Mouse (Mus musculus) forebrain, embryonic 12.5 days (tissue): ENCODE results near the gene Ilvbl. TPM values are rescaled to one million over a fixed set of nuclear protein-coding genes. Genes with fewer than 3 reads are reported as not detected.

Source experiments
- ATAC-seq: fragments of 200-750 bp; cut with Nextera tagmentation; 2 replicates; pipeline ENCODE4 v1.8.0; 2017; ENCODE audit warnings: moderate TSS enrichment; ENCODE audit not compliant: low FRiP score
- H3K27ac ChIP-seq: fragments of 300-500 bp; sonication (generic); 2 replicates; pipeline ENCODE4 v1.5.1; 2016; ENCODE audit warnings: mild to moderate bottlenecking
- H3K27me3 ChIP-seq: fragments of 300-500 bp; sonication (generic); 2 replicates; pipeline ENCODE4 v1.6.1; 2016; ENCODE audit warnings: mild to moderate bottlenecking
- H3K36me3 ChIP-seq: fragments of 300-500 bp; sonication (generic); replicated peaks from 2 replicates; pipeline ENCODE4 v1.6.1; 2016; ENCODE audit warnings: mild to moderate bottlenecking
- H3K4me1 ChIP-seq: fragments of 300-500 bp; sonication (generic); 2 replicates; pipeline ENCODE4 v1.6.1; 2016
- H3K4me2 ChIP-seq: fragments of 300-500 bp; sonication (generic); 2 replicates; pipeline ENCODE4 v1.6.1; 2016; ENCODE audit warnings: mild to moderate bottlenecking, moderate library complexity
- H3K4me3 ChIP-seq: fragments of 300-500 bp; sonication (generic); replicated peaks from 2 replicates; pipeline ENCODE4 v1.5.1; 2016; ENCODE audit warnings: mild to moderate bottlenecking
- H3K9ac ChIP-seq: fragments of 300-500 bp; sonication (generic); 2 replicates; pipeline ENCODE4 v1.6.1; 2016; ENCODE audit warnings: mild to moderate bottlenecking
- H3K9me3 ChIP-seq: fragments of 300-500 bp; sonication (generic); 2 replicates; pipeline ENCODE4 v1.6.1; 2016
- WGBS: fragments of 180-500 bp; shearing (Covaris S2); methylation state at CpG from one replicate; pipeline ENCODE4 v1.1.7; 2016; 5-methylcytosine and 5-hydroxymethylcytosine counted together
- polyA plus RNA-seq: library from polyadenylated mRNA; unstranded; fragments of >200 nt; fragmentation: Nextera tagmentation; extraction: Ambion mirVana; gene quantifications from 2 replicates; pipeline ENCODE4 v1.2.1, GENCODE M21; 2016

Ilvbl gene
- polyA plus RNA-seq, 1 experiment from 2014 or later: 39.3 TPM

GRCm38 (mm10) chr10:78576435-78577184 lies 2.5 kb downstream of the Ilvbl start:
- 90% methylated on average over 16 of the region's 16 CpGs for WGBS
- Histone ChIP-seq H3K4me3 (no peak overlapping the region), H3K9me3 (no peaks in the 10 kb centered on the region), H3K4me1 (peaks cover 8% of the 10 kb centered on the region), H3K9ac (no peak overlapping the region), H3K27me3 (no peaks in the 10 kb centered on the region), H3K27ac (no peak overlapping the region), H3K4me2 (no peak overlapping the region), H3K36me3 (peaks cover 34% of the 10 kb centered on the region)
- no peak for ATAC-seq

- Histone ChIP-seq H3K4me1 (peaks cover 8% of the 10 kb centered on the region), H3K9me3 (no peaks in the 10 kb centered on the region), H3K36me3 (peaks cover 38% of the 10 kb centered on the region), H3K27ac (no peak overlapping the region), H3K4me2 (no peak overlapping the region), H3K27me3 (no peaks in the 10 kb centered on the region), H3K4me3 (no peak overlapping the region), H3K9ac (no peak overlapping the region)
- WGBS: 68% methylated on average over 3 of the region's 3 CpGs
- no peak for ATAC-seq
Measured at GRCm38 (mm10) chr10:78578204-78578603, 4.1 kb downstream of the Ilvbl start.

DNA sequence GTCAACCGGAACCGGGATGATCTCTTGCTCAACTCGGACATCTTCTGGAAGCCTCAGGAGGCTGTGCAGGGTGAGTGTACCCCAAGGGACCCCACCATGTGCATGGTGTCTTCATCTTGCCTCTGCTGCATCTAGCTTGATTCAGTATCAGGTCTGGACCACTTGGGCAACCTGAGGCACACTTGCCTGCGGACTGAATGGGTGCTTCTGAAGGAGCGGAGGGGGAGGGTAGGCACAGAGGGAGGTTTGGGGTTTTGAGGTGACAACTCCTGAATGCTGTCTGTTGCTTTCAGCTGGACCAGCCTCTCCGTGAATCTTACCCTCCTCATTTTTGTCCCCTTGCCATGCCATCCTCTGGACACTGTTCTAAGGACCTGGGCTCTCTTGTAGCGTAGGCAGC lies 7.0 kb downstream of the Ilvbl start:
- Histone ChIP-seq H3K9me3 (no peaks in the 10 kb centered on the region), H3K9ac (no peak overlapping the region), H3K4me3 (no peak overlapping the region), H3K27ac (no peak overlapping the region), H3K4me2 (no peak overlapping the region), H3K27me3 (no peaks in the 10 kb centered on the region), H3K4me1 (no peaks in the 10 kb centered on the region), H3K36me3 (peaks cover 67% of the 10 kb centered on the region)
- WGBS: 91% methylated on average over 7 of the region's 7 CpGs
- no peak for ATAC-seq

GRCm38 (mm10) chr10:78583347-78583746 lies 9.2 kb downstream of the Ilvbl start:
- 80% methylated on average over 9 of the region's 9 CpGs for WGBS
- H3K9me3 ChIP-seq: no peaks in the 10 kb centered on the region

DNA sequence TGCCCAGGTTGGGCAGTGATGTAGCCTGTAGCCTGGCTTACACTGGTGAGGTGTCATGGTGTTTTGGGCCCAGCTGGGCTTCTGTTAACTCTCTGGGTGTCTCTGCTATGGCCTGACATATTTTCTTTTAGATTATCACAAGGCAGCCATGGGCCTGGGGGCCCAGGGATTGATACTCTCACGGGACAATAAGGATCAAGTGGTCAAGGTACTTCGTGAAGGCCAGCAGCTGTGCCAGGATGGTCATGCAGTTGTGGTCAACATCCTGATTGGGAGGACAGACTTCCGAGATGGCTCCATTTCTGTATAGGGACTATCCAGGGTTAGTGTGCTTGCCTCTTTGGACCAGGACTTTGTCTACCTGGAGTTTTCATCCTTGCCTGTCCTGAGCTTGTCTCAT lies 9.8 kb downstream of the Ilvbl start:
- no peak overlapping the region for H3K4me2 ChIP-seq
- H3K27ac ChIP-seq: no peak overlapping the region
- 88% methylated on average over 3 of the region's 3 CpGs for WGBS
- no peaks in the 10 kb centered on the region for H3K9me3 ChIP-seq
- no peak overlapping the region for H3K4me3 ChIP-seq
- H3K27me3 ChIP-seq: no peaks in the 10 kb centered on the region
- peaks cover 72% of the 10 kb centered on the region for H3K36me3 ChIP-seq
- ATAC-seq: no peak
- H3K9ac ChIP-seq: no peak overlapping the region
- no peaks in the 10 kb centered on the region for H3K4me1 ChIP-seq

More at GRCm38 (mm10) chr10:78583347-78583746, 9.2 kb downstream of the Ilvbl start:
- peaks cover 72% of the 10 kb centered on the region for H3K36me3 ChIP-seq
- no peaks in the 10 kb centered on the region for H3K27me3 ChIP-seq
- no peak overlapping the region for H3K9ac ChIP-seq
- no peaks in the 10 kb centered on the region for H3K4me1 ChIP-seq
- H3K4me2 ChIP-seq: no peak overlapping the region
- ATAC-seq: no peak
- no peak overlapping the region for H3K27ac ChIP-seq
- no peak overlapping the region for H3K4me3 ChIP-seq

GRCm38 (mm10) chr10:78584996-78585395 lies 10.8 kb downstream of the Ilvbl start:
- no peak overlapping the region for H3K4me2 ChIP-seq
- no peaks in the 10 kb centered on the region for H3K27me3 ChIP-seq
- no peaks in the 10 kb centered on the region for H3K4me1 ChIP-seq
- WGBS: 83% methylated on average over 1 of the region's 1 CpGs
- H3K27ac ChIP-seq: no peak overlapping the region
- no peaks in the 10 kb centered on the region for H3K9me3 ChIP-seq
- no peak for ATAC-seq
- peaks cover 72% of the 10 kb centered on the region for H3K36me3 ChIP-seq
- H3K4me3 ChIP-seq: no peak overlapping the region
- no peak overlapping the region for H3K9ac ChIP-seq

- Histone ChIP-seq H3K4me3 (no peak overlapping the region), H3K27me3 (no peaks in the 10 kb centered on the region), H3K4me2 (no peak overlapping the region), H3K27ac (no peak overlapping the region), H3K36me3 (peaks cover 69% of the 10 kb centered on the region), H3K4me1 (peaks cover 4% of the 10 kb centered on the region), H3K9me3 (no peaks in the 10 kb centered on the region), H3K9ac (no peak overlapping the region)
- 88% methylated on average over 22 of the region's 22 CpGs for WGBS
- ATAC-seq: no peak
Measured at GRCm38 (mm10) chr10:78585606-78586005, 11.5 kb downstream of the Ilvbl start.

- H3K27ac ChIP-seq: no peak overlapping the region
- H3K4me2 ChIP-seq: no peak overlapping the region
- WGBS: 95% methylated on average over 13 of the region's 13 CpGs
- H3K36me3 ChIP-seq: peaks cover 65% of the 10 kb centered on the region
- peaks cover 8% of the 10 kb centered on the region for H3K4me1 ChIP-seq
- 0 out of 2 replicates have a peak, but pooled peaks cover 2% of the 10 kb centered on the region for H3K27me3 ChIP-seq
- ATAC-seq: no peak
- no peak overlapping the region for H3K9ac ChIP-seq
- H3K9me3 ChIP-seq: no peaks in the 10 kb centered on the region
- H3K4me3 ChIP-seq: no peak overlapping the region
Measured at GRCm38 (mm10) chr10:78586026-78586425, 11.9 kb downstream of the Ilvbl start.

DNA sequence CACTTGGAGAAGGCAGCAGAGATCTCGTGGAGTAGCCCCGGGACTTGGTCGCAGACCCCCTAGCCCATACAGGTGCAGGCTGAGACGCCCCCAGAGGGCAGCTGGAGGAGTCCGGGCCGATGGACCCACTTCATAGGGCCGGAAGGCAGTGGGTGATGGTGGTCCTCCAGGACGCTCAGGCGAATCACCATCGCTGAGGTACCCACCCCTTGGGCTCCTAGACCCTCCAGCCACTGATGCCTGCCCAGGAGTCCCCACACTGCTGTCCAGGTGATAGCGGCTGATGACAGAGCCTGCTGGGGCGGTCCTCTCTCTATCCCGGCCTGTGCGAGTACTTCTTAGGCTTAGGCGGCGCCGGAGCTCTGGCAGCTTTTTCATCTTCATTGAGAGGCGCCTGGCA lies 15.1 kb downstream of the Ilvbl start:
- H3K4me1 ChIP-seq: peaks cover 16% of the 10 kb centered on the region
- H3K27ac ChIP-seq: no peak overlapping the region
- no peak overlapping the region for H3K4me2 ChIP-seq
- no peak overlapping the region for H3K4me3 ChIP-seq
- H3K9ac ChIP-seq: no peak overlapping the region
- 0 out of 2 replicates have a peak, but pooled peaks cover 4% of the 10 kb centered on the region for H3K27me3 ChIP-seq
- no peak for ATAC-seq
- WGBS: 95% methylated on average over 18 of the region's 18 CpGs
- H3K9me3 ChIP-seq: no peaks in the 10 kb centered on the region
- H3K36me3 ChIP-seq: peaks cover 47% of the 10 kb centered on the region

GRCm38 (mm10) chr10:78589901-78590300 lies 15.8 kb downstream of the Ilvbl start:
- no peak overlapping the region for H3K27ac ChIP-seq
- no peak overlapping the region for H3K4me3 ChIP-seq
- no peak overlapping the region for H3K9ac ChIP-seq
- H3K27me3 ChIP-seq: 0 out of 2 replicates have a peak, but pooled peaks cover 4% of the 10 kb centered on the region
- H3K36me3 ChIP-seq: peaks cover 41% of the 10 kb centered on the region
- 90% methylated on average over 8 of the region's 8 CpGs for WGBS
- peaks cover 16% of the 10 kb centered on the region for H3K4me1 ChIP-seq
- ATAC-seq: no peak
- H3K4me2 ChIP-seq: no peak overlapping the region
- H3K9me3 ChIP-seq: no peaks in the 10 kb centered on the region

DNA sequence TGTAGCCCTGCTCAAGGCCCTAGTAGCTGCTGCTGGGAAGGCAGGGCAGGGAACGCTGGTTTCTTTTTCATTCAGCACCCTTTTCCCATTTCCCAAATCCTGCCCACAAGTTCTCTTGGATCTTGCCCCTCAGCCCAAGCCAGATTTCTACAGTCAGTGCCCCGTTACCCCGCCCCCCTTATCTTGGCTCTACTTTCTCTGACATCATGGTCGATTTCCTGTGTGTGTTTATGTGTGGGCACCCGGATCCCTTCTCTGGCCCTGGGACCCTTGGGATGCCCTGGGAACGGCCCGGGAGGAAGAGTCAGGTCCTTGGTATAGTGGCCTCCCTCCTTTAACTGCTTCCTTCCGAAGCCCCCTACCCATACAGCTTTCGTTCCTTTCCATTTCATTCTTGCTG lies 16.6 kb downstream of the Ilvbl start:
- Histone ChIP-seq H3K27me3 (0 out of 2 replicates have a peak, but pooled peaks cover 4% of the 10 kb centered on the region), H3K4me1 (peaks cover 16% of the 10 kb centered on the region), H3K9ac (peak overlapping the region; percentile 68; the same call in 1 of the 2 replicates), H3K9me3 (no peaks in the 10 kb centered on the region), H3K27ac (no peak overlapping the region), H3K4me3 (peak overlapping the region; percentile 59), H3K36me3 (peaks cover 32% of the 10 kb centered on the region), H3K4me2 (peak overlapping the region; percentile 78)
- 54% methylated on average over 9 of the region's 9 CpGs for WGBS
- ATAC-seq: 0 out of 2 replicates have a peak, but pooled peaks have one; percentile 6

DNA sequence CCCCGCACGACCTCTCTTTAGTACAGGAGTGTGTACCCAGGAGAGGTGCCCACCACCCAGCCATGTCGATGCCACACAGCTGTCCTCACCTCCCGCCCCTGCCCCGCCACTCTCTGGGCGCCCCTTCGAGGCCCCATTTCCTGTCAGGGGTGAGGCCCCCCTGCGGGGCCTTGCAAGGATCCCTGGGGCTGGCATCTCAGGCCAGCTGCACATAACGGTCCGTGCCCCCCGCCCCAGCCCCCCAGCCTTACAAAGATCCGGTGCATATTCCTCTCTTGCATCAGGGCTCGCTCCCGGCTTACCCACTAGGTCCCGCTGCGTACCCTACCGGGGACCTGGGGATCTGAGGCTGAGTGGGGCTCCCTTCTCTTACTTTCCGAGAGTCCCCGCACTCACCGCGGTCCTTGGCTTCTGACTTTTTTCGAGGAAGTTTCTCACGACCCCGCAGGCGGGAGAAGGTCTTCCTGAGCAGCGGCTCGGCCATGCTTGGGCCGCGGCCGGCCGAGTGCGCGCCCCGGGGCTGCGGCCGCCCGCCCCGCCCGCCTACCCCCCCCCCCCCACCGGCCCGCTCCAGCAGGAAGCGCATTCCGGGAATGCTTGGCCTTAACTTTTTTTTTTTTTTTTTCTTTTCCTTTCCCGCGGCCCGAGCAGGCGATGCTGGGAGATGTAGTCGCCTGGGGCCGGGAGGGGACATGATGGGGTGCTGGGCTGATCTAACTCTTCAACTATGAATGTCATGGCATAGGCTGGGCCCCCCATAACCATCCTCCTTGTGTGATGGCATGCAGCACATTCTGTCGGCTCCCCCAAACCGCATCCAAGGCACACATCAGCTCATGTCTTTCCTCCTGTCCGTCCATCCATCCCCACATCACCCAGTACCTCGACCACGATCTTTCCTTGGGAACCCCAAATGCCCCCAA lies 17.5 kb downstream of the Ilvbl start, which contains the start of gene Syde1:
Gene Syde1 (minus strand): TSS at position 559 of the 923 bp plus-strand sequence.
- H3K36me3 ChIP-seq: peaks cover 23% of the 10 kb centered on the region
- 0 out of 2 replicates have a peak within 1 kb of the TSS, but pooled peaks have one; percentile 19 for H3K27ac ChIP-seq
- peaks cover 16% of the 10 kb centered on the region for H3K4me1 ChIP-seq
- H3K4me2 ChIP-seq: peak within 1 kb of the TSS; percentile 78
- ATAC-seq: peak; percentile 76
- 0 out of 2 replicates have a peak, but pooled peaks cover 4% of the 10 kb centered on the region for H3K27me3 ChIP-seq
- H3K4me3 ChIP-seq: peak within 1 kb of the TSS; percentile 59
- H3K9ac ChIP-seq: peak within 1 kb of the TSS; percentile 68
- 6% methylated on average over 33 of the region's 54 CpGs for WGBS
- H3K9me3 ChIP-seq: no peaks in the 10 kb centered on the region
